Mouse (Mus musculus) megakaryocyte, adult 5-6 weeks (primary cell): ENCODE results near the gene 1700123L14Rik. TPM values are rescaled to one million over a fixed set of nuclear protein-coding genes. Genes with fewer than 3 reads are reported as not detected.
"Not testable (repeated sequence)": the region's sequence is repeated elsewhere in the genome, so short reads cannot be mapped to it uniquely, and the experiment has no call there.

Experiments used
- ATAC-seq: 2 replicates; pipeline ENCODE4 v1.8.0; 2016; ENCODE audit warnings: mild to moderate bottlenecking, inconsistent platforms; ENCODE audit not compliant: poor library complexity, severe bottlenecking
- total RNA-seq, 2 experiments: library from RNA; stranded (forward) in 1 of 2; stranded (reverse) in 1 of 2; fragments of 153-499, 151-499 nt in 1 of 2; fragments of 221-1000, 200-1000 nt in 1 of 2; gene quantifications; 2 replicates each; pipeline versions ENCODE4 v1.2.3 to v1.2.4; 2015 to 2017

1700123L14Rik gene
- not detected in 2 replicates for total RNA-seq (2015)
- total RNA-seq (2017): not detected in 2 replicates

DNA sequence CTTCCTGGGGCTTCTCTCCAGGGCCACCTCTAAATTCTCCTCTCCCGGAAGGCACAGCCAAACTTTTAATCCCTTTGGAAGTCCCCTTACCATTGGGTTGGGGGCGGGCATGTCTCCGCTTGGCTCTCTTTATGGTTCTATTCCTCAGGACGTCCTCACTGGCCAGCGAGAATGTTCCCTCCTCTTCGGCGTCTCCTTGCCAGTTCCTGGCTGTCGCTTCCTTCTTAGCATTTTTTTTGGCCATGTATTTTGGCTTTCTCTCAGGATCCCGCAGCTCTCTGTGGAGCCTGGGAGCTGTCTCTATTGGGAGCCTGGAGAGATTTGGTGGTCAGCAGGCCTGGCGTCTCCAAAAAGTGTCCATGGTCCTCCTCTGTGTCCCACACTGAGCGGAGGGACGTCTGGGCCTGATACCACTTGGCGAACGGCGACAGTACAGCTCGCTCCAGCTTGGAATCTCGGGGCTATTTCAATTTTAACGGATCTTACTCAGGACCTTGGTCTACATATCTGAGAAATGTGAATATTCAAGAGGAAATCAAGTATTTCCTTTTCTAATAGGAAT lies at the start of gene 1700123L14Rik:
TSS of gene 1700123L14Rik (minus strand) at position 426 of the 562 bp plus-strand sequence.
- ATAC-seq: no peak

DNA sequence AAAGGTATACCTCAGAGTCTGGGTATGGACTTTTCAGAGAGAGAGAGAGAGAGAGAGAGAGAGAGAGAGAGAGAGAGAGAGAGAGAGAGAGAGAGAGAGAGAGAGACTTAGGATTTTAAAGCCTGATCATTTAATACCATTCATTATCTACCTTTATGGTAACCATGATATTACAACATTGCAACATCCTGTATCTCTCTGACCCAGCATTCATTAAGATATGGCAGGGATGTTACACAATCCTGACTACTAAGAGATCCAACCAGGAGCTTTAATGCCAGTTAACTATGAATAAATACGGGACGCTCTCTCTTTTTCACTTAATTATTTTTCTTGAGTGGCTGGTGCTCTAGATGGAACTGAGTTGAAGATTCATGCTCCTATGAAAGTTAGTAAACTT lies 39.4 kb upstream of the 1700123L14Rik start:
- ATAC-seq: no peak

DNA sequence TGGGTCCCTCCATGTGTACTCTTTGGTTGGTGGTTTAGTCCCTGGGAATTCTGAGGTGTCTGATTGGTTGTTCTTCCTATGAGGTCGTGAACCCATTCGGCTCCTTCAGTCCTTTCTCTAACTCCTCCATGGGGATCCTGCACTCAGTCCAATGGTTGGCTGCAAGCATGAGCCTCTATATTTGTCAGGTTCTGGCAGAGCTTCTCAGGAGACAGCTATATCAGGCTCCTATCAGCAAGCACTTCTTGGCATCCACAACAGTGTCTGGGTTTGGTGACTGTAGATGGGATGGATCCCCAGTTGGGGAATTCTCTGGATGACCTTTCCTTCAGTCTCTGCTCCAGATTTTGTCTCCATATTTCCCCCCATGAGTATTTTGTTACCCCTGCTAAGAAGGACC lies 32.9 kb upstream of the 1700123L14Rik start:
- not testable (repeated sequence) for ATAC-seq

DNA sequence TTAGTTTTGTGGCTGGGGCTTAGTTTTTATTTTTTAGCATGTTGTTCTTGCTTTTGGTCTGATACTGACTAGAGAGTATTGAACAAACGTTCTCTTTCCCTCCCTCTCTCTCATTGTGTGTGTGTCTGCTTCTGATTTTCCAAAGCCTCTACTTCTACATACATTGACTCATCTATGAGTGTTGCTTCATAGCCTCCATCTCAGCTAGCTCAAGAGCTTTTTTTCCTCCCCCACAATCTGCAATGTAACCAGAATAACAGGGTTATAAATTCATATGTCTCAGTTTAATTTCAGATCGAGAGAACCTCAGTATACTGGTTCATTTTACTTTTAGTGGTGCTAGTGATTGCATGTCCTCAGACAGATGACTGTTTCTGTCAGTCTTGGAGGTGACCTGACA lies 20.5 kb upstream of the 1700123L14Rik start:
- no peak for ATAC-seq

DNA sequence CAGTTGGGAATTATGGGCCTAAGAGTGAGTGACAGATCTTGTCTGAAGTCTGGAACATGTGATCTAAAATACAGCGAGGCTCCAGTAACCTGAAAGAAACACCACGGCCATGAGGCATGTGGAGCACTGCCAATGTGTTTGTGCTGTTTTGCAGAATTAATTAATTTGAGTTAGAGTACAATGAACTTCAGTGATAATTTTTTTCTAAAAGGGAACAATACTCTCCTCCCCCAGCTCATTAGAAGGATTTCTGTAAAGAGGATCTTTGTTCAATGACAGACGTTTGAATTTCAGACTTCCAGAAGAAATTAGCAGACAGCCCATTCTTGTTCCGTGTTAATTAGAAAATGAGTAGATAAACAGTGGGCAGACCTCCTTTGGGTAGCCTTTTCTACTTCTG lies 17.3 kb upstream of the 1700123L14Rik start:
- ATAC-seq: no peak

DNA sequence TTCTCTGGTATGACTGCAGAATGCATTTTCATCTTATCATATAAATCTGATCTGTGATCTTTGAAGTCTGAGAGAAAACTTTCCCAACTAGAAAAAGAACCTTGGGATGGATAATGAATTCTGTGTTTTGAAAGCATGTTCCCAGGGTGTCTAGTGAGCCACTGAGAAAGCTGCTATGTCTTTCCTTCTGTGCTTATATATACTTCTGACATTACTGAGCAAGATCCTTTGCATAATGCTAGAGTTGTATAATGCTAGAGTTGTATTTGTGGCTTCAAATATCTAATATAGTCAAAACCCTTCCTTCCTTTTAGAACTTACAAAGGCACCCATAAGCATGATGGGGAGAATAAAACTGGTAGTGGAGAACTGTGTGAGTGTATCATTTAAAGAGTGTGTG lies 12.5 kb upstream of the 1700123L14Rik start:
- no peak for ATAC-seq

DNA sequence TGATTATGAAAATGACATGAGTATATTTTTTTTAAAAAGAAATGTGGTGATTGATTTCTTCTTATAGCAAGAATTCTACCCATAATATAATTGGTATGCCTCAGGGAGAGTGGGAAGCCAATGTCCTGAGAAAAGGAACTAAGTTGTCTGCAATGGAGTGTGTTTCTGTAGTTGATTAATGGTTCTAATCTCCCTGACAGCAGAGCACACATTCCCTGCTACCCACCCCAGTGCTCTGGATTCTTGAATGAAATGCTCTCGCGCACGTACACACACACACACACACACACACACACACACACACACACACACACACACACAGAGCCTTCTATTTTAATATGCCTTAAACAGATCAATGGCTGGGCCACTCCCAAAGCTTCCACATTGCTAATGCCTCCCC lies 7.6 kb upstream of the 1700123L14Rik start:
- ATAC-seq: no peak

DNA sequence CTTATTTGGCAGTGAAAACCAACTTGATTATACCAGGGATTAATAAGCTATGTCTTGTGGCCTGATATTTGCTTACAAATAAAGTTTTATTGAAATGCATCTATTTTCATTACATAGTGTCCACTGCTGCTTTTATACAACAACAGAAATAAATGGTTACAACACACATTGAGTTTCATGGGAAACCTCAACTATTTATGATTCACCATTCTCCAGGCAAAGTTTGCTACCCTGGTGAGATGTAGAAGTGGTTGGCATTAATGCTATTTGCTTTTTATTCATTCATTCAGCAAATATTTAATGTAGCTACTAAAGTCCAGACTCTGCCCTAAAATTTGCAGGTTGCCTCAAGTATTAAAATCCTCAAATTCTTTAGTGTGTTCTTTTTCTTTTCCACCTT lies 988 bp upstream of the 1700123L14Rik start:
- no peak for ATAC-seq

DNA sequence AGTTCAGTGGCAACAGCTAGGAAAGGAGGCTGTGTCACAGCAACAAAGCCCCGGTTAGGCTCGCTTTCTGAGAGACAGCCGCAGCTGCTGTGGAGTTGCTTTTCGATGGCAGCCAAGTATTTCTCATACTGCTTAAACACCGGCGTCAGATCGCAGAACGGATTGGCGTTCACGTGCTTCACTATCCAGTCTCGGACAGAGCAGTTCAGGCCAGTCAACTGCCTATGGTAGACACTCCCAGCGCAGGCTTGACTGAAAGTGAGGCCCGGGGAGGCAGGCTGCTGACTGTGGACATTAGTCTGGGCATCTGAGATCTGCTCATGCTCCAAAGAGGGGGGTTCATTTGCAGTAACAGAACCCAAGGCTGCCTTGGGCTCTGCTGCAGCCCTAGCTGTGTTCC lies 640 bp downstream of the 1700123L14Rik start:
- no peak for ATAC-seq

DNA sequence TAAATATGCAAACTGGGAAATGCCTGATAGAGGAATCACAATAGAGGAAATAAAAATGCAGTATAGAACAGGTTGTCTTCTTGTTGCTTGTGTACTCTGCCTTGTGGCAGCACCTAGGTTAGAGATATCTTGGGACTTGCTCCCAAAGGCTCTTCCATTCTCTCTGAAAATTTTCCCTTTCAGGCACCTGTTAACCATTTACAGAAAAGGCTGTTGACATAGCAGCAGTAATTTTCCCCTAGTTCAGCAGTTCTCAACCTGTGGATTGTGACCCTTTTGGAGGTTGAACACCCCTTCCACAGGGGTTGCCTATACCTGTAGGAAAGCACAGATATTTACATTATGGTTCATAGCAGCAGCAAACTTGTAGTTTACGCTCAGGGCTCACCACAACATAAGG lies 22.7 kb downstream of the 1700123L14Rik start:
- ATAC-seq: no peak

DNA sequence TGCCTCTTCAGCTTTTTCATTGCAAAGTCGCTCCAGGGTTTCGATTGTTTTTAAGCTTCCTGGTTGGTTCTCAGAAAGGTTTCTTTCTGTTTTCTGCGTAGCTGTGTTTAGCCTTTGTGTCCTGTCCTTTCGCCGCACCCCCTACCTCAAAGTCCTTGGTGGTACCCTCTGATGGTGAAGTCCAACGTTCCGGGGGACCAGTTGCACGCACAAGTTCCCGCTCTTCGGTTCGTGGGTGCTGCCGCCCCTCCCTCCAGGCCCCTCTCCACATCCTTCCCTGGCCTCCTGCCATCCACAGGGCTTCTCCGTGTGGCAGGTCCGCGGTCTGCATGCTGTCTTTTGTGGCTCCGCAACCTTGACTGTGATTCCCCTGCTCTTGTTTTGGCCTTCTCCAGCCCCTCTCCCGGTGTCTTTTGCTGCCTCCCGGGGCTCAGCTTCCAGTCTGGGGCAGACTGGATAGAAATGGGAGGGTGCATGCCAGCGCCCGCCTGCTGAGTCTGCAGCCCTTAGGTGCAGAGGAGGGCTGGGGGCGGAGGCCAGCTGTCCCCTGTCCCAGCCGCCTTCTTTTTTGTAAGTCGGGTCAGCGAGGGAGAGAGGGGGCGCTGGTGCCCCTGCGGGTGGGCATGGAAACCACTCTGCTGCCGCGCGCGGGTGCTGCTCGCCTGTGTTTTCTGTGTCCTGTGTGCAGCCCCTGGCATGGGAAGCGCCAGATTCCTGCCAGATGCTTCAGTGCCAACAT lies 49.3 kb downstream of the 1700123L14Rik start:
- no peak for ATAC-seq

DNA sequence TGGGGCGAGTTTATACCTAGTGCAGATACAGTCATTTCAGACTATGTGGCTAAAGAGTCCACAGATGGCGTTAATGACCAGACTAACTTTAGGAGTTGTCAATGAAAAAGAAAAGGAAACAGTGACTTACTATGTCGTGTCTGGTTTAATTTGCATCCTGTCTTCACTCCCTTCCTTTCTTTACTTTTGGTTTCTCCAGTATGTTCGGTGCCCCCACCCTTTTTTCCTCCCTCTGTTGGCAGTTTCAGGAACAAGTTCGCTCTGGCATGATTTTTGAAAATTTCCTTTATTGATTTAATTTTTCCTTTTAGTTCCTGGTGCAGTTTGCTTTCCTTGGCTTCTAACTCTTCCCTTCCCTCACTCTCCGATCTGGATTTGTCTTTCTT lies 49.9 kb downstream of the 1700123L14Rik start:
- ATAC-seq: no peak

Other genes starting within 250 kb of the 1700123L14Rik start
- gene Fam19a1, start 53.1 kb downstream of the 1700123L14Rik start, total RNA-seq (2015): not detected in 2 replicates
- gene Fam19a1, start 53.1 kb downstream of the 1700123L14Rik start, total RNA-seq (2017): not detected in 2 replicates